Mouse (Mus musculus): ENCODE measurements at regions not wholly inside any gene's neighbourhood (a gene's known extent, or its start where the extent isn't known, plus 50 kb on each side); places are given as distances from the start of the nearest gene placed in this dataset.

DNA sequence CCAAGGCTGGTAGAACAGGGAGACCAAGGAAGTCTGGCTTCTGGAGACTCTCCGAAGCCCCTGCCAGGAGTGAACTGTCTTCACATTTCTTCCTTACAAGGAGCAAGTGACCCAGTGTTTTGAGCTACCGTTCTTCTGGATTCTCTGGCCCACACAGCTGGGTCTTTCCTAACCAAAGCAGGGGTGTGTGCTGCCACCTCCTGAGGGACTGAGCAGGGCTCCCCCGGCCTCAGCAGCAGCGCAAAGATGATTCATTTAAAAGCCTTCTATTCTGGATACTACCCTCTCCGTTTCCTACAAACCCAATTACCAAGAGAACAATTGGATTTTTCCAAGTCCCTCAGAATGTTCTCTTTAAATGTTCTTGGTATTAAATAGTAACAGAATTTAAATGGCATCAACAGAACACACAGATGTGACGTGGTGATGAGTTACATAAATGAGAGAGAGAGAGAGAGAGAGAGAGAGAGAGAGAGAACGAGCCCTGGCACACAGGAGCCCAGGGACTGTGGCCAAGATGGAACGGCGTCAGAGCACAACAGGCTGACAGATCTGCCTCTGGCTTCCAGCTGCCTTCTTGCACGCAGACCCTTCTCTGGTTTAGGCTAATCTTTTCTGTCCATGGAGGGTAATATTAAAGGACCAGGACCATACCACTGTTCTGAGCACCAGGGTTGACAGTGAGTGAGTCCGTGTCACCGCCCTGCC is 191.6 kb downstream of the Agtpbp1 start:
- DNase-seq (ENCODE audit: low read depth, low spot score), result peak; percentile 79

DNA sequence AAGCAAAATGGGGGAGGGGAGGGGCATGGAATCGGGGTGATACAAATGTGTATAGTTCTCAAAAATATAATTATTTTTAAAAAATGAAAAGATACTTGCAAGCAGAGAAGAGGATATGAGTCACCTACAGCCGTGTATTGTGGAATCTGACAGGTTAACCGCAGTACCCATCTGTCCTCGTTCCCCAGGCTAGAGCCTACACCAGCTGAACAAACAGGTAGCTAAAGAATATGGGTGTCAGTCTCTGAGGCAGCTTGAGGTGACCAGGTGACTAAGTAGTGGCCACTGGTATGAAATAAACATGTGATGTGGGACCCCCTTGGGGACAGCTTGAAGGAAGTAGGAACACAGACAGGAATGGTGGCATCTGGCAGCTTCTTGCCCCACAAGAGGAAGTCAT is 192.2 kb downstream of the Agtpbp1 start:
- no peak for DNase-seq (ENCODE audit: low read depth, low spot score)

DNA sequence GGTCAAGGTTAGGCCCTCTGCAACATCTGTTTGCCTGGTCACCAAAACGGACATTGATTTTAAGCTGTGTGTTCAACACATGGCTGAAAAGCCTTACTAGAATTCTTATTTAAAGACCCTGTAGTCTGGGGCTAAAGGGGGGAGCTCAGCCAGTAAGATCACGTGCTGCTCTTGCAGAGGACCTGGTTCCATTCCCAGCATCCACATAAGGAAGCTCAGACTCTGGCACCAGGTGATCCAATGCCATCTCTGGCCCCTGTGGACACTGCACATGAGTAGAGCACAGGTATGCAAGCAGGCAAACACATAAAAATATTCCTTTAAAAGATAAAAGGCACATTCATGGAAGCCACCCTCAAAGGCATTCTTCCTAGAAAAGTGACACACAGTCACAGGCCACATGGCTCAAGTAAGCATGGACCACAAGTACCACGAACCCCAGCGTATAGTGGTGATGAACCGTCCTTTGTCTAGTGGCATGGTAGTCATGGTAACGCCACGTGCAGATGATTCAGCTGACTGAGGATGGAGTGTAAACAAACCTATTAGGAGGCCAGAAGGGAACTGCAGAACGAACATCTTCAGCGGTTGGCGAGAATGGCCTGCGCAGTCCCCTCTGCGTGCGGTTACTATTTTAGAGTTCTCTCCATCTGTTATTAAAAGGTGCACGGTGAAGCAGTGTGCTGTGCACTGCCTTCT is 197.3 kb downstream of the Agtpbp1 start:
- DNase-seq (ENCODE audit: low read depth, low spot score), result peak; percentile 57

DNA sequence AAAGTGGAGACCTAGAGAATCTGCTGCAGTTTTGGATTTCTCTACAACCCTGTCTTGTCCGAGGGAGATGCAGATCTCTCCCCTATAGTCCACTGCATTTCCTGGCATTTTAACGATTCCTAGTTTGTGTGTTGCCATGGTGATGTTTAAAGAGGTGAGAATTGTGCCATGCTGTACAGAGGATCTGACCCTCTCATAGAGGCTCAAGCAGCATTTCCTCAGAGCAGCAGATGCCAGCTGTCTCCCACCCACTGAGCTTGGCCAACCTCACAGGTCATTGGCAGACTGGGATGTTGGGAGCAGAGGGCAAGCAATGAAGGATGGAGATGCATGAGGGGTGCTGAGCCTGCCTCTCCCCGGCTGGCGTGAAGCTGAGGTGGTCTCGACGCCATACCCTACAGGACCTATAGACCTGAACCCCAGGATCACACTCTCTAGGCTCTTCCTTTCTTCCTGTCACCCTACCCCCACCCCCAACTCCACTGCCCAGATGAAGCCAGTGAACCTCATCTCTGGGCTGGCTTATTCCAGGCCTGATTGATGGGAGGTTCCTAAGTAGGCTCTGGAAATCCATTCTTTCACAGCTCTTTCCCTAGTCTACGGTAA is 198.0 kb downstream of the Agtpbp1 start:
- DNase-seq (ENCODE audit: low read depth, low spot score), result no peak

DNA sequence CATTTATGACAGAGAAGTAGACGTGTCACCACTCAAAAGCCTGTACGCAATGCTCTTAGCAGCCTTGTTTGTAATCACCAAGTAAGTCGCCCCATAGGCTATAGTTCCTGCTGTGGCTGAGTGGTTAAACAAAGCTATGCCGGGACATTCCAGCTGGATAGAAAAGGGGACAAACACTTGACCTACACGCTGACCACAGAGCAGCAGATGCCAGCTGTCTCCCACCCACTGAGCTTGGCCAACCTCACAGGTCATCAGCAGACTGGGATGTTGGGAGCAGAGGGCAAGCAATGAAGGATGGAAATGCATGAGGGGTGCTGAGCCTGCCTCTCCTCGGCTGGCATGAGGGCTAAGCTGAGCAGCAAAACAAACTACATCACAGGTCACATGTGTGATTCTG is 199.2 kb downstream of the Agtpbp1 start:
- no peak for DNase-seq (ENCODE audit: low read depth, low spot score)

DNA sequence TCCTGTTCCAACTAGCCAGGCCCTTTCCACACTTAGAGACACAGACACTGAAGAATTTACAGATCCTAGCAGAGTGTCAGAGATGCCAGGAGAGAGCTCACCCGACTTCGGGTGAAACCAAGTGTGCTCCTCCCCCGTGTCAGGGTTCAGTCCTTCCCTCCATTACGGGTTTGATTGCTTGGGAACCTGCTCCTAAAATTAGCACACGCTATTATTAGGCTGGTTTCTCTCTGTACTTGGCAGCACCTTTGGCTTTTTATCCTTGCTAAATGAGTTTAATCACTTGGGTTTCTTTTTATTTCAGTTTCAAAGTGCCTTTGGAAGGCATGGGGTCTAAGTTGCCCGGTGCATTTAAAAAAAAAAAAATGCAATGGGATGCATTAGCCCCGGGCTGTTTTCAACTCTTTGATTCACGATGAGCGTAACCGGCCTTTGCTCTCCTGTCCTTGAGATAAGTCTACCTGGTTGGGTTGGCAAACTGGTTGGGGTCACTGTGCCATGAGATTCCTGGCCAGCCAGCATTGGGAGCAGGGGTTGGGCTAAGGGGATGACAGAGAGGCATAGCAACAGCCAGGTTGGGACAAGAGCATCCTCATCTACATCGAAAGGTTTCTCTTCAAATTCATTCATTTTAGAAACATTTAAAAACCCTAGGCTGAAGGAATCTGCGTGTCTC is 214.7 kb downstream of the Agtpbp1 start:
- DNase-seq (ENCODE audit: low read depth, low spot score), result peak; percentile 54

DNA sequence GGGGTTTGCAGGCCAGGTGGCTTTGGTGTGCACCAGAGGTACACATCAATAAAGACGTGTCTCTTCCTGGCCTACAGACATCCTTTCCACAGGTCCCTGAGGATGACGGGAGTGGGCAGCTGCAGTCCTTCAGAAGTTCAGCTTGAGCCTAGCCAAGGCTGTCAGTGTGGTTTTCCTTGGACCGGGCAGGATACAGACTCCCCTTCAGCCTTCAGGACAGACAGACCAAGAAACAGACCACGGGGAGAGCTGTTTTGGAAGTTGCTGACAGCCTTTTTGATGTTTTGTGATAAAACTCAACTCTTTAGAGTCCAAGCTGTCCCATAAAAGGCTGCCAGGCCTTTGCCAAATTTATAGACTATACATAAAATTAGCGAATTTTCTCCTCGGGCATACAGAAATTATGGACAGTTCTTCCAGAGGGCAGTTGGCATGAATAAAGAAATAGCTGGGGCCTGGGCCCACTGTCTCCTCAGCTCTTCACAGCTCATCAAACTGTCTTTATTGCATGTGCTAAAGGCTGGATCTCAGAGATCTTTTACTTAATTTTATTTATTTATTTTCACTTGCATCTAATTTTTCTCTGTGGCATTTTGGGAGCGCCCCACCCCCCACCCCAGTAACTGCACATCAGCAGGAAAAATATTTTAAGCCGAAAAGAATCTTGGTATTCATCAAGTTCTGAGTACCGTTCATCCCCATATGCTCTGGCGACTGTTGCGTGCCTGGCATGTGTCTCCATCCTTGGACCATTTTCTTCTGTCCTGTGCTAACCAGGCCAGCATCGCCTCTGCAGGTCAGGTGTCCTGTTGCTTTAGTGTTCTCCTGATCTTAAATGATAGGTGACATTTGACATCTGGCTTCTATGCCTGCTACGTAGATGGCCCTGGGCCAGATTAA is 216.2 kb downstream of the Agtpbp1 start:
- no peak for DNase-seq (ENCODE audit: low read depth, low spot score)

DNA sequence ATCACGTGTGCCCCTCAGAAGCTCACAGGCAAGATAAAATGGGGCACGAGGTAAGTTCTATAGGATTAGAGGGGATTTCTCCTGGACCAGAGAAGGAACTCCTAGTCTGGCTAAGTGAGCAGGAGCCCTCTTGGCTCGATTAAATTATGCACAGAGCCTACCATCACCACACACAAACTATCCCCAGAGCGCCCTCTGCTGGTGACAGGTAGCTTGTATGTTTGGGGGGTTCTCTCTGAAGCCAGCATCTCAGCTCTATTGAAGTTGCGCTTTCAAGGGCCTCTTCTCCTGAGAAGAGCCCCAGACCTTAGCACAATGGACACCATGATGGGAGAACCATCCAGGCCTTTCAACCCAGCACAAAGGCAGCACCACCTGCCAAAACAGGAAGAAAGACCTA is 219.6 kb downstream of the Agtpbp1 start:
- peak; percentile 92 for DNase-seq (ENCODE audit: low read depth, low spot score)

DNA sequence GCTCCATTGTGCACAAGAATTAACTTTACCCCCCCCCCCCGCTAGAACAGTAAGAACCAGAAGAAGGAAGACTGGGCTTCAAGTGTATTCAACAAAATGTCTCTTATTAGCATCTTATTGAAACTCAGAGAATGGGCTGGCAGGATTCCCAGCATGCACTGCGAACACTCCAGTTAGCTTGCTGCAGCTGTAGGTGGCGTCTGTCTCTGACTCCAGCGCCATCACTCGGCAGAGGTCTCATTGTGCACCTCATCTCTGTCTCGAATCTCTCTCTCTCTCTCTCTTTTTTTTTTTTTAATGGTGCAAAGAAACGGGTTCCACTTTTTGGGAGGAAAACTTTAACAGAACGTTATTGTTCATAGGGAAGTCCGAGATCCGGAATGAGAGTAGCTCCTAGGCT is 221.6 kb downstream of the Agtpbp1 start:
- DNase-seq (ENCODE audit: low read depth, low spot score), result peak; percentile 41

DNA sequence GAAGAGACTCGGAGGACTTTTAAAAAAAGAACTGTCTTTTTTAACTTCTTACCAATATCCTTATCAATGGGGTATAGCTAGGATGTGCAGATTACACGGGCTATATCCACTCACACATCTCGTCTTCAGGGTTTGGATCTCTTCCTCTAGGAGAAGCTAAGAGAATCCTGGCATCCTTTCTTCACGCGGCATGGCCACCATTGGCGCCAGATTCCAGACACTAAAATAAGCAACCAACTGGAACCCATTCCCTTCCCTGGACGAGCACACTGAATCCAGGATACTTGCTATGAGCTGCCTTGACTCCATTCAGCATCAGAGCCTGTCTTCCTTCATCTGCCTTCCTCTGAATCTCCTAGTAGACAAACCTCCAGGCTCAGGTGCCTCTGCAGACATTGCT is 223.7 kb downstream of the Agtpbp1 start:
- DNase-seq (ENCODE audit: low read depth, low spot score), result peak; percentile 35

DNA sequence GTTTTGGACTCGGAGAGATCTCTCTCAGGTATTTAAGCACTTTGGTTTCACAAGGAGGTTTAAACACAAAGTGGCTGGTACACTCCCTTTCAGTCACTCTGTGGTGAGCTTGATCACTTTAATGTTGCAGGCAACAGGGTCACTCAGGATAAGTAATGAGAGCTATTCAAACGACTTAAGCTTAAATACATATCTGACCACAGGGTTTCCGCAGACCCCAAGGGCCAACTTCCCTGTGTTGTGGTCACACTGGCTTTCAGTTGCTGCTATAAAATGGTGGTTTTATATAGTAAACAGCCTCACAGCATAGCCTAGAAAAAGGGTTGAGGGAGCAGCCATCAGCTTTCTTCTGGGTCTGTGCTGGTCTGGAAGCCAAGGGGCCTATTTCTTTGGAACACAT is 225.0 kb downstream of the Agtpbp1 start:
- DNase-seq (ENCODE audit: low read depth, low spot score), result no peak

DNA sequence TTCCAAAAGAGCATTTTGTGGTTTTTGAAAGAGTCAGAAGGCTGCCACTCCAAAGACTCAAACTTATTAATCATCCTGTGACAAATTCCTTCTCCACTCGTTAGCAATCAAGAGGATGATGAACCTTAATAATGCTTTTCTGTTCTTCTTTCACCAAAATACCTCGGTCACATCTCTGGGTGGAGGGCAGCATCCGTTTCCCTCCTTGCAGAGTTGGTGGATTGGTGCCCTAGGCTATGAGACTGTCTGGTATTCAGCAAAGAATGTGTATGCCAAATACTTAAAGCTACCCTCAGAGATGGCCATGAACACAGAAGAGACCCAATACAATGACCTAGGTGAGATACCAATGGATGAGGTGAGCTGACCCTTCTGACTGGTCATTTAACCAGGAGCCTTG is 226.6 kb downstream of the Agtpbp1 start:
- DNase-seq (ENCODE audit: low read depth, low spot score), result no peak

DNA sequence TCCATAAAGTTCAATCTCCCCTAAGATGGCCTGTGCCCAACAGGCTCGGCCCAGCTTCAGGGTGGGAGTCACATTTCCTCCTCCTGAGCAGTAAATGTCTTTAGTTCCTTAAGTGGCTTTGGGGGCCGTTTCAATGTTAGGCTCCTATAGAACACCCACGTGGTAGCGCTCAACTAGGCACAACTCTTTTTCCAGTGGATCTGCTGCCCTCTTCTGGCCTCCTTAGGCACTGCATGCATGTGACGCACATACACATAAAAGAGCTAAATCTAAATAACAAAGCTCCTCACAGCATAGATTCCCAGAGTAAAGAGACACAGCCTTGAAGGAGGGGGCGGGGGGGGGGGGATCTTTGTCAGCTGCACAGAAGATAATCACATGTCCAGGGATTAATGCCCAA is 233.6 kb downstream of the Agtpbp1 start:
- DNase-seq (ENCODE audit: low read depth, low spot score), result no peak

DNA sequence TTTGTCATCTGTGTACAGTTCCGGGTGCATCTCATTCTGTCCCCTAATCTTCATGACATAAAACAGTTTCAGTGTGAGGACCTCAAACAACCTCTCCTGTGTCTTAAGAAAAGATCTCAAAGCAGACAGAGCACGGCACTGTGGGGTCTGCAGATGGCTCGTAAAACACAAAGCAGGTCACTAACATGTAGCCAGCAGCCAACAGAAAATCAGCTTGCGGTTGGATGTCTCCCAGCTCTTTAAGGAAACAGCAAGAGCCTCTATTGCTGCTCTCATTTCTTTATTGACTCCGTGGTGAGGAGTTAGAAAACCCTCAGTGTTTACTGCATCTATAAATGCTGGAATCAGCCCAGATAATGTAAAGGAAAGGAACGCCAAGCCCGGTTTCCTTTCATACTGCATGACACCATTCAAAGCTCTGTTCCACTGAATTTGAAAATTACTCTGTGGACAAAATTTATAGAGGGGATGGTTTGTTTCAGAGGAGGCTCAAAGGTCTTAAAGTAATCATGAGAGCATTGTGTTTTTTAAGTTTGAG is 234.3 kb downstream of the Agtpbp1 start:
- DNase-seq (ENCODE audit: low read depth, low spot score), result no peak

DNA sequence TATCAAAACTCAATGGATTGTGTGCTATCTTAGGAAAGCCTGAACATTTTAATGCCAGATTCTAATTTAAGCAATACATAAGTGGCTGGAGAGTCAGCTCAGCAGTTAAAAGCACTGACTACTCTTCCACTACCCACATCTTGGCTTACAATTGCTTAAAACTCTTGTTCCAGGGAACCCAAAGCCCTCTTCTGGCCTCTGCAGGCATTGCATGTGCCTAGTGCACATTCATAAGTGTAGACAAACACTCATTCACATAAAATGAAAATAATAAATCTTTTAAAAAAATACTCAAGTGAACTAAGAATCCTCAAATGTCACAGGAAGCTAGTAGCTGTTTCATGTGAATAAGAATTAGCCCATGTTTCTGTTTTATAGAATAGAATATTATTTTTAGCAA is 236.5 kb downstream of the Agtpbp1 start:
- DNase-seq (ENCODE audit: low read depth, low spot score), result no peak

DNA sequence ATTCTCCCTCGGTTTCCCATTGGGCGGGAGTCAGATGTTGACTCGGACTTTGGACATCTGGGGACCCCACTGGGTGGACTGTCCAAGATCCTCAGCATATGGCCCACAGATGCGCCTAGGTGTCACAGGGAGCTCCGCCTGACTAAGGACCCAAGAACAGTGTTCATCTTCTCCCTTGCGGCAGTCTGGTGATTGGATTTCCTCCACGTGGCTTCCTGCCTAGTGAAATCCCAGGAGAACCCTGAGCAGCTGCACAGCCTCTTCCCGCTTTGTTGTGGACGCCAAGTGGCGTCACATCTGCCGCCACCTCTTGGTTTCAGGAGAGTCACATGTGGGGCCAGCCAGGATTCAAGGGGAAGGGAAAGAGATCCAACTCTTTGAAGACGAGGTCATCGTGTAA is 243.2 kb downstream of the Agtpbp1 start:
- no peak for DNase-seq (ENCODE audit: low read depth, low spot score)

DNA sequence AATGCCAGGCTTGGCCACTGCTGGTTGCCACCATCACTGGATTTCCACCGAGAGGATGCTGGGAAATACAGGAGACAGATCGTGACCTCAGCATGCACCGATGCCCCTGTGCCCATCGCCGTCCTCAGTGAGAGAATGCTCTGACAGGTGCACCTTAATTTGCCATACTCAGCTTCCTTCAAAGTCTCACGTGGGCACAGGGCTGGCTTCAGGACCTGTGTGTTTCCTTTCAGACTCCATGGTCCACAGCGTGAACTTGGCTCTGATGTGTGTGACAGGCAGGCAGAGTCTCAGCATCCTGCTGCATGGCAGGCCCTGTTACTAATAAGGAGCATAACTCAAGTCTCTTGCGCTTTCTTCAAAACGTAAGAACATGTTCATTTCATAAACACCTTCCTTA is 246.6 kb downstream of the Agtpbp1 start:
- DNase-seq (ENCODE audit: low read depth, low spot score), result no peak

DNA sequence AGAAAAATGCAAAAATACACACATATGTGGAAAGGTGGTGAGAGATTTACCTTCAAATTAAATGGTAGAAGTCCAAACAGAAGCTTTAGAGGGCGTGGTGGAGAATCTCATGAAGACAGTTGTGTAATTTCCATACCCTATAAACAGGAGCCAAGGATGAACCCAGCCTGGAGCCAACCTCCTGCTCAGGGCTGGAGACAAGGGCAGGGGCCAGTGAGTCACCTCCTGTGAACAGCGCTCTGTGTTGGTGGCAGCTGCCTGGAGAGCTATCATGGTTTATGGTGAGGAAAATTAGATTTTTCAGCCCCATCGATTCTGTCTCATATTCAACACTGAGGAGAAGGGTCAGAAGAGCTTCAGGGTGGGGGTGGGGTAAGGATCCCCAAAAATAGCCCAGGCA is 261.1 kb downstream of the Agtpbp1 start:
- no peak for DNase-seq (ENCODE audit: low read depth, low spot score)

DNA sequence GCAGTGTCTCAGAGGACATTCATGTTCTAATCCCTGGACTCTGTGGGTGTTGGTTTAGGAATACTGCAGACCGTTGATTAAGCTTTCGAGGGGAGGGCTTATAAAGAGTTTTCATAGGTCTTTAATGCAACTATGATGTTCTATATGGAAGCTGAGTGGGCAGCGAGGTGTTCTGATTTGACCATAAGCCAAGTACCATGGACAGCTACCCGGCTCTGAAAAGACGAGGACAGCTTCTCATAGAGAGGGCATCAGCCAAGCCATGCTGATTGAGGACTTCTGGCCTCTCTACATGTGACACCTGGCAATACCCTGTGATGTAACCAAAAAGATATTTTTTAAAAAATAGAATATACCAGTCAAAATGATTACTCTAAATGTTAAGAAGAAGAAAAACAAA is 261.6 kb downstream of the Agtpbp1 start:
- DNase-seq (ENCODE audit: low read depth, low spot score), result no peak

DNA sequence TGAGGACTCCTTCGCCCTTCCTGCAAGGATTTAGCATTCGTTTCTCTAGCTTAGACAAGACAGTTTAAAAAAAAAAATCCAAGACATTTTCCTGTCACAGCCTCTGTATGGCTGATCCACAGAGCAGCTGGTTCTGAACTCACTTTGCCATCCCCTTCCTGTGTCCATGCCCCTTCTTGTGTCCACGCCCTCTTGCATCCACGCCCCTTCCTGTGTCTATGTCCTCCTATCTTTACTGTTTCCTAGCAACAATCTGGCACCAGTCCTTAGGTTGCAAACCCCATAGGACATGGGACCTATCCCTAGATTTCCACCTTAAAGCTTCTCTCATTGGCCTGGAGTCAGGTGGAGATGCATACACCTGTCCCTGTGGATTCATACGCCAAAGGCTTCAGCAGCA is 264.8 kb downstream of the Agtpbp1 start:
- DNase-seq (ENCODE audit: low read depth, low spot score), result no peak

DNA sequence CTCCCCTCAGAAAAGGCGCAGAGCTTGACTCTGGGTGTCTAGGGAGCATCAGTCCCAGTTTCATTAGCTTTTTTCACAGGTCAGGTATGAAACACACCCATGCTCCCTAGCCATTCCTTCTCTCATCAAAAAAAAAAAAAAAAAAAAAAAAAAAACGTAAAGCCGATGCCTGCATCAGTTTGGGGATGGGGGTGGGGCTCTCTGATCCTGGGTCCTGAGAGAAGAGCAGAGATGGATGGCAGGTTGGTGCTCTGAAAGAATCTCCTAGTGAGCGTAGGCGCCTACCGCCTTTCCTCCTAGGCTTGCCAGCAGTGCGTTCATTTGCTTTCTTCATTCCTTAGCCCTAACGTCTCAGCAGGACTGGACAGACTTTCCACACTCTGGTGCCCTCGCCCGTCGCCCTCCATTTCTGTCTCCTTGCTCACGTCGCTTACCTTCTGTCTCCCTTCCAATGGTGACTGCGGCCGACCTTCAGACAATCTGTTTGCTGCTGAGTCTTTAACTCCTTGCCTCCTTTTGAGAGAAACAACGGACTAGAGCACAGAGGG is 267.5 kb downstream of the Agtpbp1 start:
- DNase-seq (ENCODE audit: low read depth, low spot score), result peak; percentile 19

All from brain, adult 2 months (tissue).